Mouse (Mus musculus) ES-E14 (cell line): ENCODE measurements around the gene Lad1.

Source experiments
- CHD2 ChIP-seq: IDR thresholded peaks from 2 replicates; pipeline ENCODE4 v1.6.1; 2014; ENCODE audit warnings: mild to moderate bottlenecking, low read depth, low read length, inconsistent platforms
- HCFC1 ChIP-seq: IDR thresholded peaks from 2 replicates; pipeline ENCODE4 v1.6.1; 2012; ENCODE audit warnings: low read length, inconsistent platforms, borderline replicate concordance; ENCODE audit not compliant: insufficient read depth
- MAFK ChIP-seq: IDR thresholded peaks from 2 replicates; pipeline ENCODE4 v1.6.1; 2014; ENCODE audit warnings: mild to moderate bottlenecking, low read depth, low read length, inconsistent platforms; ENCODE audit not compliant: insufficient read depth
- ZC3H11A ChIP-seq: IDR thresholded peaks from 2 replicates; pipeline ENCODE4 v1.6.1; 2012; ENCODE audit warnings: low read depth, mild to moderate bottlenecking, inconsistent platforms, low read length, borderline replicate concordance
- ZNF384 ChIP-seq: IDR thresholded peaks from 2 replicates; pipeline ENCODE4 v1.6.1; 2012; ENCODE audit warnings: low read depth, low read length, inconsistent platforms

- TF ChIP-seq MAFK (no peak), ZNF384 (no peak), HCFC1 (no peak), CHD2 (no peak), ZC3H11A (0 out of 2 replicates have a peak, but pooled peaks have one; percentile 13)
Measured at GRCm38 (mm10) chr1:135828918-135829317, 10.5 kb downstream of the Lad1 start.
